Mouse (Mus musculus) cortical plate, adult 2 months (tissue): Measurements from ENCODE around the gene Tfap2d.

ENCODE experiments used
- CTCF ChIP-seq: fragments of 200-500 bp; IDR thresholded peaks from 2 replicates; pipeline ENCODE4 v1.5.1; 2011; ENCODE audit warnings: mild to moderate bottlenecking, control low read depth, low read length; ENCODE audit not compliant: insufficient read depth; ENCODE audit errors: extremely low read depth
- POLR2A ChIP-seq: fragments of 200-500 bp; IDR thresholded peaks from 2 replicates; pipeline ENCODE4 v1.6.1; 2011; ENCODE audit warnings: mild to moderate bottlenecking, low read length, control low read depth; ENCODE audit not compliant: insufficient read depth; ENCODE audit errors: extremely low read depth

GRCm38 (mm10) chr1:19208641-19209358 lies 106.0 kb downstream of the Tfap2d start, which contains the start of gene Tfap2b:
- TF ChIP-seq CTCF: no peak
- TF ChIP-seq POLR2A: no peak
